In the genomic region with DNA sequence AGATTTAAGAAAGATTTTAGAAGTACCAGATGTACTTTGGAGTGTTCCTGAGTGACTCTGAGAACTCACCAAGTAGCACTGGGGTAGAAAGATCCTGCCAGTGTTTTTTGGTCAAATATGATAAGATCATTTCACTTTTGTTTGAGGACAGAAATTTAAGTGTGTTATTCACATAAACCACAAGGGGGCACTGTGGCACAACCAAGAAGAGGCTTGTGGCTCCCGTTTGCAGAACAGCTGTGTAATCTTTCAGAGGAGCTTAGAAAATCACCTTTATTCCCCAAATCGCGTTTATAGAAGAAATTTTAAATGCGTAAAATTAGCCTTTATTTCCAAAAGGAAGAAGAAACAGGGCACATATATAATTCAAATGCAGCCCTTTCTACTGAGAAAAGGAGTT, we compare ENCODE assay signal across 9 mouse cellular contexts.
DNase-seq lines count a peak whose midpoint lies in the region; ATAC-seq and TF ChIP-seq lines count a peak whose summit lies in the region.
"Had no signal": no experiment of that assay in that cellular context is flagged by ENCODE, and none has a peak within 500 bp of the region (broad histone marks: within the 10 kb centered on the region; RNA-seq: fewer than 3 reads in every experiment).

No protein-coding gene starts in this region.

- no peak overlapping the region for H3K27ac ChIP-seq in heart, adult 2 months
- H3K27ac ChIP-seq in thymus, adult 2 months (ENCODE audit: control insufficient read depth, insufficient read depth, low read length), result no peak overlapping the region
- no peak overlapping the region for H3K27ac ChIP-seq in layer of hippocampus, adult 2 months
- H3K27ac ChIP-seq in neural tube, embryonic 15.5 days (replicated peaks), result no peak overlapping the region
- H3K27ac ChIP-seq: embryonic facial prominence, embryonic 15.5 days had no signal

- H3K9me3 ChIP-seq in neural tube, embryonic 15.5 days (replicated peaks), result no peaks in the 10 kb centered on the region
- H3K9me3 ChIP-seq: embryonic facial prominence, embryonic 15.5 days had no signal

- no peaks in the 10 kb centered on the region for H3K36me3 ChIP-seq in heart, adult 2 months (ENCODE audit: control insufficient read depth, insufficient read depth, low read length)
- no peaks in the 10 kb centered on the region for H3K36me3 ChIP-seq in thymus, adult 2 months (ENCODE audit: control insufficient read depth, insufficient read depth, low read length)
- no peaks in the 10 kb centered on the region for H3K36me3 ChIP-seq in neural tube, embryonic 15.5 days
- H3K36me3 ChIP-seq: embryonic facial prominence, embryonic 15.5 days had no signal

- no peaks in the 10 kb centered on the region for H3K79me2 ChIP-seq in heart, adult 2 months (replicated peaks; ENCODE audit: control insufficient read depth, insufficient read depth, low read length)

- no peak overlapping the region for H3K9ac ChIP-seq in heart, adult 2 months (ENCODE audit: low read depth, low read length)
- H3K9ac ChIP-seq in neural tube, embryonic 15.5 days (replicated peaks), result no peak overlapping the region
- H3K9ac ChIP-seq: embryonic facial prominence, embryonic 15.5 days had no signal

- intact Hi-C loops in heart, adult 2 months (cut with DNase I), result loop anchor here (1.0 to 10.0 kb wide), 2 partner anchors 790 to 945 kb away; no protein-coding TSS in a partner anchor

- TF ChIP-seq CTCF in heart, adult 2 months (IDR thresholded peaks at IDR 0.05), result peak; percentile 86
- TF ChIP-seq CTCF in thymus, adult 2 months (IDR thresholded peaks at IDR 0.05; ENCODE audit: borderline replicate concordance, control insufficient read depth, extremely low read depth, insufficient read depth, low read length, poor library complexity), result no peak
- TF ChIP-seq CTCF in layer of hippocampus, adult 2 months (conservative IDR thresholded peaks at IDR 0.05), result peak; percentile 94

- H3K4me2 ChIP-seq in neural tube, embryonic 15.5 days, result no peak overlapping the region
- H3K4me2 ChIP-seq: embryonic facial prominence, embryonic 15.5 days had no signal

- TF ChIP-seq POLR2A in heart, adult 2 months (IDR thresholded peaks at IDR 0.05; ENCODE audit: insufficient read depth, low read depth, low read length), result no peak
- TF ChIP-seq POLR2A in thymus, adult 2 months (IDR thresholded peaks at IDR 0.05; ENCODE audit: control insufficient read depth, extremely low read depth, insufficient read depth, low read length, poor library complexity), result no peak

- ATAC-seq in neural tube, embryonic 15.5 days (ENCODE audit: low FRiP score), result no peak

- 11% methylated on average over 4 of the region's 4 CpGs for WGBS in heart, adult 2 months
- WGBS in thymus, adult 2 months, result 3% methylated on average over 4 of the region's 4 CpGs
- 8% methylated on average over 4 of the region's 4 CpGs for WGBS in neural tube, embryonic 15.5 days

- no peaks in the 10 kb centered on the region for H3K27me3 ChIP-seq in heart, adult 2 months (ENCODE audit: control insufficient read depth, insufficient read depth, low read length)
- no peaks in the 10 kb centered on the region for H3K27me3 ChIP-seq in thymus, adult 2 months (ENCODE audit: control insufficient read depth, insufficient read depth, low read length)
- peaks cover 2% of the 10 kb centered on the region; the same call in 1 of the 2 replicates for H3K27me3 ChIP-seq in neural tube, embryonic 15.5 days (replicated peaks)
- H3K27me3 ChIP-seq: embryonic facial prominence, embryonic 15.5 days had no signal

- TF ChIP-seq EP300 in heart, adult 2 months (IDR thresholded peaks at IDR 0.05; ENCODE audit: insufficient read depth, low read depth, low read length), result no peak

- DNase-seq in heart, adult 2 months, result no peak
- DNase-seq in heart, adult 11 months, result no peak
- peak; percentile 21 for DNase-seq in thymus, adult 2 months
- no peak for DNase-seq in thymus, adult 18-20 months
- peak; percentile 62 to 79 for DNase-seq in cerebellum, postnatal 10 days
- DNase-seq in layer of hippocampus, adult 2 months (ENCODE audit: low spot score in 2 of 2), result peak; percentile 50 to 65
- DNase-seq in naive thymus-derived CD4-positive, alpha-beta T cell, adult 2 months (ENCODE audit: low read depth), result peak; percentile 68

- H3K4me3 ChIP-seq in heart, adult 2 months, result no peak overlapping the region
- no peak overlapping the region for H3K4me3 ChIP-seq in thymus, adult 2 months (ENCODE audit: control insufficient read depth, insufficient read depth, low read length)
- no peak overlapping the region for H3K4me3 ChIP-seq in layer of hippocampus, adult 2 months
- no peak overlapping the region for H3K4me3 ChIP-seq in neural tube, embryonic 15.5 days (replicated peaks)
- H3K4me3 ChIP-seq: embryonic facial prominence, embryonic 15.5 days had no signal

- H3K4me1 ChIP-seq in heart, adult 2 months (ENCODE audit: control insufficient read depth, insufficient read depth, low read length), result no peaks in the 10 kb centered on the region
- no peaks in the 10 kb centered on the region for H3K4me1 ChIP-seq in thymus, adult 2 months (replicated peaks; ENCODE audit: control insufficient read depth, insufficient read depth, low read length)
- no peaks in the 10 kb centered on the region for H3K4me1 ChIP-seq in neural tube, embryonic 15.5 days

Comparison
In these comparisons a context has a peak if more than half of its experiments do, and no peak if none do; other contexts are left out.
1. DNase-seq: peak in thymus, adult 2 months (single experiment), cerebellum, postnatal 10 days (2 of 2), layer of hippocampus, adult 2 months (2 of 2) and naive thymus-derived CD4-positive, alpha-beta T cell, adult 2 months (single experiment); none in heart, adult 2 months (0 of 2), heart, adult 11 months (single experiment) and thymus, adult 18-20 months (0 of 2).